Mouse (Mus musculus): ENCODE results near the gene Inpp4a.

The Inpp4a gene

GRCm38 (mm10) chr1:37356305-37356704, 56.6 kb downstream of the Inpp4a start:
- DNase-seq (ENCODE audit: low spot score) = no peak

GRCm38 (mm10) chr1:37357173-37357572, 57.5 kb downstream of the Inpp4a start:
- DNase-seq (ENCODE audit: low spot score) = no peak

GRCm38 (mm10) chr1:37358621-37359020, 59.0 kb downstream of the Inpp4a start:
- no peak for DNase-seq (ENCODE audit: low spot score)

- DNase-seq (ENCODE audit: low spot score) = no peak
These were observed 59.9 kb downstream of the Inpp4a start for GRCm38 (mm10) chr1:37359395-37360092.

- DNase-seq (ENCODE audit: low spot score) = no peak
These were observed 61.1 kb downstream of the Inpp4a start for GRCm38 (mm10) chr1:37360781-37361180.

- DNase-seq (ENCODE audit: low spot score) = no peak
These were observed 63.1 kb downstream of the Inpp4a start for GRCm38 (mm10) chr1:37362721-37363120.

- DNase-seq (ENCODE audit: low spot score) = no peak
These were observed 68.5 kb downstream of the Inpp4a start for GRCm38 (mm10) chr1:37368125-37368524.

GRCm38 (mm10) chr1:37368768-37369385, 69.2 kb downstream of the Inpp4a start:
- DNase-seq (ENCODE audit: low spot score) = no peak

- DNase-seq (ENCODE audit: low spot score) = no peak
These were observed 76.5 kb downstream of the Inpp4a start for GRCm38 (mm10) chr1:37376177-37376576.

- no peak for DNase-seq (ENCODE audit: low spot score)
These were observed 77.1 kb downstream of the Inpp4a start for GRCm38 (mm10) chr1:37376751-37377150.

GRCm38 (mm10) chr1:37378095-37378494, 78.4 kb downstream of the Inpp4a start:
- DNase-seq (ENCODE audit: low spot score) = no peak

GRCm38 (mm10) chr1:37379536-37379935, 79.9 kb downstream of the Inpp4a start:
- no peak for DNase-seq (ENCODE audit: low spot score)

- no peak for DNase-seq (ENCODE audit: low spot score)
These were observed 81.2 kb downstream of the Inpp4a start for GRCm38 (mm10) chr1:37380913-37381312.

GRCm38 (mm10) chr1:37384304-37384703, 84.6 kb downstream of the Inpp4a start:
- DNase-seq (ENCODE audit: low spot score) = no peak

- peak; percentile 18 for DNase-seq (ENCODE audit: low spot score)
These were observed 86.8 kb downstream of the Inpp4a start for GRCm38 (mm10) chr1:37386448-37386971.

- DNase-seq (ENCODE audit: low spot score) = no peak
These were observed 93.5 kb downstream of the Inpp4a start for GRCm38 (mm10) chr1:37393174-37393573.

GRCm38 (mm10) chr1:37396481-37396880, 96.8 kb downstream of the Inpp4a start:
- no peak for DNase-seq (ENCODE audit: low spot score)

- no peak for DNase-seq (ENCODE audit: low spot score)
These were observed 99.3 kb downstream of the Inpp4a start for GRCm38 (mm10) chr1:37398961-37399360.

GRCm38 (mm10) chr1:37399734-37400133, 100.1 kb downstream of the Inpp4a start:
- DNase-seq (ENCODE audit: low spot score) = no peak

GRCm38 (mm10) chr1:37401687-37402086, 102.0 kb downstream of the Inpp4a start:
- peak; percentile 70 for DNase-seq (ENCODE audit: low spot score)

- DNase-seq (ENCODE audit: low spot score) = no peak
These were observed 105.5 kb downstream of the Inpp4a start for GRCm38 (mm10) chr1:37405137-37405536.

GRCm38 (mm10) chr1:37407228-37407627, 107.6 kb downstream of the Inpp4a start:
- no peak for DNase-seq (ENCODE audit: low spot score)

- no peak for DNase-seq (ENCODE audit: low spot score)
These were observed 108.4 kb downstream of the Inpp4a start for GRCm38 (mm10) chr1:37408059-37408458.

GRCm38 (mm10) chr1:37408678-37409077, 109.0 kb downstream of the Inpp4a start:
- DNase-seq (ENCODE audit: low spot score) = no peak

Measured in adipocyte (in vitro differentiated cells).